Mouse (Mus musculus) induced T-regulatory cell, adult 2 months (primary cell): ENCODE measurements around the gene Ahsg.
"Not testable (repeated sequence)": the region's sequence is repeated elsewhere in the genome, so short reads cannot be mapped to it uniquely, and the experiment has no call there.

Experiments used
- DNase-seq: peaks from one replicate; pipeline ENCODE4 v3.0.0-alpha.2; 2012; ENCODE audit warnings: low read depth

The Ahsg gene

DNA sequence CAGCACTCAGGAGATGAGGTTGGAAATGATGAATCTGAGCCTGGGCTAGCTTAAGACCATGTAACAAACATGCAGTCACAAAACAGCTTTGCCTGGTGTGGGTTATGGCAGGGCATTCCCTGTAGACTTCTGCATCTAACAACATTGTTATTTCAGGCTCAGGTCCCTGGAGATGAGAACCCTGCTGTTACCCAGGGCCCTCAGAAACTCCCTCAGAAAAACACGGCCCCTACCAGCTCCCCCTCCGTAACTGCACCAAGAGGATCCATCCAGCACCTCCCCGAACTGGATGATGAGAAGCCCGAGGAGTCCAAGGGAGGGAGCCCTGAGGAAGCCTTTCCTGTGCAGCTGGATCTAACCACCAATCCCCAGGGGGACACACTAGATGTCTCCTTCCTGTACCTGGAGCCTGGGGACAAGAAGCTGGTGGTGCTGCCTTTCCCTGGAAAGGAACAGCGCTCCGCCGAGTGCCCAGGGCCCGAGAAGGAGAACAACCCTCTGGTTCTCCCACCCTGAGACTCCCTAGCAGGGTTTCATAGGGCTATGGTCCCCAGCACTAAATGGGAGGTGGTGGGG is 48.1 kb downstream of the Ahsg start:
- no peak for DNase-seq

DNA sequence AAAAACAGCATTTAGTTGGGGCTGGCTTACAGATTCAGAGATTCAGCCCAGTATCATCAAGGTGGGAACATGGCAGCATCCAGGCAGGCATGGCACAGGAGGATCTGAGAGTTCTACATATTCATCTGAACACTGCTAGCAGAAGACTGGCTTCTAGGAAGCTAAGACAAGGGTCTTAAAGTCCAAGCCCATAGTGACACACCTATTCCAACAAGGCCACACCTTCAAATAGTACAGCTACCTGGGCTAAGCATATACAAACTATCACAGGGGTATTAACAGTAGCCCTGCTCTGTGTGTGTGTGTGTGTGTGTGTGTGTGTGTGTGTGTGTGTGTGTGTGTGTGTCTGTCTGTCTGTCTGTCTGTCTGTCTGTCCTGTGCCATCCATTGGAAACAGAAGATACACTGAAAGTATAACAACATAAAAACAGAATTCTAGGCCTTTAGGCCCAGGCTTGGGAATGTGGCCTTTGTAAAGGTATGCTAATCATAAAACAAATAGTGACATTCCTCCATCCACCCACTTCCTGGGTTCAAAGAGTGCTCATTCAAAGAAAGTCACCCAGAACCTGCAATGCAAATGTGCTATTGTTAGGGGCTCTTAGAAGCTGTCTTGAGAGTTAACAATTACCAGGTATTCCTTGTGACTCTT is 50.9 kb downstream of the Ahsg start:
- not testable (repeated sequence) for DNase-seq

DNA sequence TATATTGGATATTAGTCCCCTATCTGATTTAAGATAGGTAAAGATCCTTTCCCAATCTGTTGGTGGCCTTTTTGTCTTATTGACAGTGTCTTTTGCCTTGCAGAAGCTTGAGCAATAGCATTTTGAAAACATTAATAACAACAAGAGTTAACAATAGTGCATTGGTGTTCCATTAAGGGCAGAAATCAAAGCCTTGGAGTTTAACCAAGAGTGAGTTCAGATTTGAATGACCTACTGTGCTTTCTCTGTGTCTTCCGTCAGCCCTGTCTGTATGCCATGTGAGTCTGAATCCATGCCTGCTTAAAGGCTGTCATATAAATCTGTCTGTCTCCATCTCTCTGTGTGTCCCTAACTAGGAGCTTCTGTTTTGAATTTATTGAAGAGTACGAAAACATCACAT is 56.3 kb downstream of the Ahsg start:
- no peak for DNase-seq
